Mouse (Mus musculus) midbrain, embryonic 12.5 days (tissue): ENCODE measurements around the gene Clmp. TPM values are rescaled to one million over a fixed set of nuclear protein-coding genes. Genes with fewer than 3 reads are reported as not detected.
"Not testable (repeated sequence)": the region's sequence is repeated elsewhere in the genome, so short reads cannot be mapped to it uniquely, and the experiment has no call there.

Experiments used
- ATAC-seq: fragments of 200-750 bp; cut with Nextera tagmentation; 2 replicates; pipeline ENCODE4 v1.8.0; 2017; ENCODE audit warnings: low read depth, moderate TSS enrichment, moderate library complexity; ENCODE audit not compliant: low FRiP score
- H3K27ac ChIP-seq: fragments of 300-500 bp; sonication (generic); replicated peaks from 2 replicates; pipeline ENCODE4 v1.5.1; 2016; ENCODE audit warnings: mild to moderate bottlenecking
- H3K27me3 ChIP-seq: fragments of 300-500 bp; sonication (generic); 2 replicates; pipeline ENCODE4 v1.6.1; 2016; ENCODE audit warnings: mild to moderate bottlenecking
- H3K36me3 ChIP-seq: fragments of 300-500 bp; sonication (generic); 2 replicates; pipeline ENCODE4 v1.6.1; 2016
- H3K4me1 ChIP-seq: fragments of 300-500 bp; sonication (generic); 2 replicates; pipeline ENCODE4 v1.6.1; 2016
- H3K4me2 ChIP-seq: fragments of 300-500 bp; sonication (generic); replicated peaks from 2 replicates; pipeline ENCODE4 v1.6.1; 2016; ENCODE audit warnings: mild to moderate bottlenecking, moderate library complexity
- H3K4me3 ChIP-seq: fragments of 300-500 bp; sonication (generic); 2 replicates; pipeline ENCODE4 v1.5.1; 2016; ENCODE audit warnings: mild to moderate bottlenecking
- H3K9ac ChIP-seq: fragments of 300-500 bp; sonication (generic); replicated peaks from 2 replicates; pipeline ENCODE4 v1.6.1; 2016; ENCODE audit warnings: mild to moderate bottlenecking, moderate library complexity
- H3K9me3 ChIP-seq: fragments of 300-500 bp; sonication (generic); 2 replicates; pipeline ENCODE4 v1.6.1; 2016; ENCODE audit warnings: mild to moderate bottlenecking
- WGBS: fragments of 180-500 bp; shearing (Covaris S2); methylation state at CpG from one replicate; pipeline ENCODE4 v1.1.7; 2016; 5-methylcytosine and 5-hydroxymethylcytosine counted together
- polyA plus RNA-seq: library from polyadenylated mRNA; unstranded; fragments of >200 nt; fragmentation: Nextera tagmentation; extraction: Ambion mirVana; gene quantifications from 2 replicates; pipeline ENCODE4 v1.2.1, GENCODE M21; 2016

Clmp gene
- polyA plus RNA-seq, 1 experiment from 2014 or later, result 47.4 TPM

DNA sequence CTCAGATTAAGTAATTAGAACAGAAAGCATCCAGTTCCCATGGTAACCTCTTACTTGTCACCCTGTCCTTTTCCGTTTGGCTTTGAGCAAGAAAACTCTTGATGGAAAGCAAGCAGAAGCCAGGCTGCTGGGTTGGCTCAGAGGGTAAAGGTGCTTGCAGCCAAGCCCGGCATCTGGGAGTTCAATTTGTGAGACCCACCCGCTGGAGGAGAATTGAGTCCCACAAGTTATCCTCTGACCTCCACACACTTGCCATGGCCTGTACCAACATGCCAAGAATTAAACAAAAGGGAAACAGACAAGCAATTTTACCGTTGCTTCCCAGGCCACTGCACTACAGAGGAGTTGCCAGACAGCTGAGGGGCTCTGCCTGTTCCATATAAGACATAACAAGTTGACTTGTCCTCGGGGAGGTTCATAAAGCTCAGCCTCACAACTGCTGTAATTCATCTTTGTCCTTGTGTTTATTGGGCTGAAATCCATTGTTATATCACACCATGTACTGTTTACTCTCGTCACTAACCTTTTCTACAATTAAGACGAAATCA lies 80.4 kb downstream of the Clmp start:
- no peak overlapping the region for H3K27ac ChIP-seq
- no peaks in the 10 kb centered on the region for H3K36me3 ChIP-seq
- no peaks in the 10 kb centered on the region for H3K9me3 ChIP-seq
- H3K4me1 ChIP-seq, result peaks cover 6% of the 10 kb centered on the region; the same call in 1 of the 2 replicates
- no peak for ATAC-seq
- no peak overlapping the region for H3K9ac ChIP-seq
- H3K4me3 ChIP-seq, result no peak overlapping the region
- peaks cover 9% of the 10 kb centered on the region; the same call in 1 of the 2 replicates for H3K27me3 ChIP-seq
- no peak overlapping the region for H3K4me2 ChIP-seq
- whole genome bisulfite sequencing, result 66% methylated on average over 7 of the region's 7 CpGs

DNA sequence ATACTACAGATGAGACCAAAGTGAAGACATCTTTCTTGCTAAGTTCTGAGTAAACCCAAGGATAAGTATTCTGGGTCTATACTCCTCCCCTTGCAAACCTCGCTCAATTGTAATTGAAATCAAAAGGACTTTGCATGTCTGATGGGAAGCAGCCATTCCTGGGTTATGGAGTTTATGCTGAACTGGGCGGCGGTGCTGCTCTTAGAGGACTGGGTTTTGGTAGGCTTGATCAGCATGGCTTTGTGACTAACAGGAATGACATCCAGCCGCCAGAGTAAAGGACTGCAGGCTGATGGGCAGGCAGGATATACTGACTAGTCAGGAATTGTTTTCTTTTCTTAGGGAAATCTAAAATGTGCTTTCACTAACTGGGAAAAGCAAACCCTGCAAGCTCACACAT lies 82.2 kb downstream of the Clmp start:
- Histone ChIP-seq H3K9me3 (no peaks in the 10 kb centered on the region), H3K9ac (no peak overlapping the region), H3K4me1 (peaks cover 6% of the 10 kb centered on the region; the same call in 1 of the 2 replicates), H3K4me3 (no peak overlapping the region), H3K4me2 (no peak overlapping the region), H3K27me3 (0 out of 2 replicates have a peak, but pooled peaks cover 3% of the 10 kb centered on the region), H3K27ac (no peak overlapping the region), H3K36me3 (no peaks in the 10 kb centered on the region)
- 82% methylated on average over 4 of the region's 4 CpGs for WGBS
- no peak for ATAC-seq

DNA sequence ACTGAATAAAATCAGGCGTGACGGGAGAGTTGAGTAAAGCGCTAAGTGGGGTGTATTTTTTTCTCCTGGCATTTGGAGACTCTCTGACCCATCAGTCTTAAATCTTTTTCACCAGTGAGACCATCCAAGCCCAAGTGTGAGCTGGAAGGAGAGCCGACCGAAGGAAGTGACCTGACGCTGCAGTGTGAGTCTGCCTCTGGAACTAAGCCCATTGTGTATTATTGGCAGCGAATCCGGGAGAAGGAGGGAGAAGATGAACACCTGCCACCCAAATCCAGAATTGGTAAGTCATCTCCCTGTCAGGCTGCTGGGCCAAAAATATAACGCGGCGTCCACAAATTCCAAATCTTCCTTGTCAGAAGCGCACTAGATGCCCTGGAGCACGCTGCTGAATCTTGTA lies 86.5 kb downstream of the Clmp start:
- H3K4me1 ChIP-seq, result peaks cover 4% of the 10 kb centered on the region; the same call in 1 of the 2 replicates
- H3K9ac ChIP-seq, result no peak overlapping the region
- H3K4me3 ChIP-seq, result no peak overlapping the region
- no peaks in the 10 kb centered on the region for H3K36me3 ChIP-seq
- no peak overlapping the region for H3K27ac ChIP-seq
- no peak overlapping the region for H3K4me2 ChIP-seq
- ATAC-seq, result no peak
- H3K27me3 ChIP-seq, result no peaks in the 10 kb centered on the region
- 73% methylated on average over 13 of the region's 13 CpGs for WGBS
- no peaks in the 10 kb centered on the region for H3K9me3 ChIP-seq

GRCm38 (mm10) chr9:40773142-40773541 lies 87.4 kb downstream of the Clmp start:
- not testable (repeated sequence) for H3K4me3 ChIP-seq, H3K4me1 ChIP-seq, H3K9me3 ChIP-seq, ATAC-seq, H3K27me3 ChIP-seq, H3K4me2 ChIP-seq, H3K36me3 ChIP-seq, H3K9ac ChIP-seq, H3K27ac ChIP-seq
- 85% methylated on average over 6 of the region's 6 CpGs for WGBS

DNA sequence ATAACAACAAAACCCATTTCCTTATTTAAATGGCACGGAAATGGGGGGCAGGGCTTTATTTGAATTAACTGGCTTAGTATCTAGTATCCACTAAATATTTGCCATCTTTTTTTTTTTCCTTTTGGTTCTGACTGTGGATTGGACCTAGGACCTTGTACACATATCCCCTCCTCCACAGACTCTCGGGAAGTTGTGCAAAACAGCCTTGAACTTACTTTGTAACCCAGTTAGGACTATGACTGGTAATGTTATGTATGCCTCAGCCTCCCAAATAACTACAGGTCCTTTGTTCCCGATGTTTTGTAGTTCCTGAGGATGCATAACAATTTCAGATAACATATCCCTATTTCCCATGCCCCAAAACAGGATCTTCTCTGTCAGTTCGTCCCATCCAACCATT lies 88.1 kb downstream of the Clmp start:
- Histone ChIP-seq H3K4me1 (peaks cover 4% of the 10 kb centered on the region; the same call in 1 of the 2 replicates), H3K4me2 (no peak overlapping the region), H3K9ac (no peak overlapping the region), H3K27ac (no peak overlapping the region), H3K9me3 (no peaks in the 10 kb centered on the region), H3K27me3 (no peaks in the 10 kb centered on the region), H3K4me3 (no peak overlapping the region), H3K36me3 (no peaks in the 10 kb centered on the region)
- 83% methylated on average over 4 of the region's 4 CpGs for WGBS
- no peak for ATAC-seq

DNA sequence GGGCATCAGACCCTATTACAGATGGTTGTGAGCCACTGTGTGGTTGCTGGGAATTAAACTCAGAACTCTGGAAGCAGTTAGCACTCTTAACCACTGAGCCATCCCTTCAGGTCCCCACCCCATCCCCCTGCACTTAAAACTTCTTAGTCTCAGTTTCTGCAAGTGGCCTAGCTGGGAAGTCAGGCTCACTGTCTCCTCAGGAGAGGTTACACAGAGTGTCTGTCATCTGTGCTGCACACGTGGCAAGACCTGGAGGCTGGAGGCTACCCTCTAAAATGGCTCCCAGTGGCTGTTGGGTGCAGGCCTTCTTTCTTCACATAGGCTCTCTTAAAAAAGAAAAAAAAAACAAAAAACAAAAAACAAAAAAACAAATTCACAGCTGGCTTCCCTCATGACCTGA lies 90.3 kb downstream of the Clmp start:
- no peak overlapping the region for H3K4me3 ChIP-seq
- no peaks in the 10 kb centered on the region for H3K4me1 ChIP-seq
- H3K9me3 ChIP-seq, result no peaks in the 10 kb centered on the region
- ATAC-seq, result no peak
- peaks cover 5% of the 10 kb centered on the region; the same call in 1 of the 2 replicates for H3K27me3 ChIP-seq
- H3K9ac ChIP-seq, result no peak overlapping the region
- no peaks in the 10 kb centered on the region for H3K36me3 ChIP-seq
- H3K4me2 ChIP-seq, result no peak overlapping the region
- no peak overlapping the region for H3K27ac ChIP-seq
- 76% methylated on average over 1 of the region's 1 CpGs for WGBS

DNA sequence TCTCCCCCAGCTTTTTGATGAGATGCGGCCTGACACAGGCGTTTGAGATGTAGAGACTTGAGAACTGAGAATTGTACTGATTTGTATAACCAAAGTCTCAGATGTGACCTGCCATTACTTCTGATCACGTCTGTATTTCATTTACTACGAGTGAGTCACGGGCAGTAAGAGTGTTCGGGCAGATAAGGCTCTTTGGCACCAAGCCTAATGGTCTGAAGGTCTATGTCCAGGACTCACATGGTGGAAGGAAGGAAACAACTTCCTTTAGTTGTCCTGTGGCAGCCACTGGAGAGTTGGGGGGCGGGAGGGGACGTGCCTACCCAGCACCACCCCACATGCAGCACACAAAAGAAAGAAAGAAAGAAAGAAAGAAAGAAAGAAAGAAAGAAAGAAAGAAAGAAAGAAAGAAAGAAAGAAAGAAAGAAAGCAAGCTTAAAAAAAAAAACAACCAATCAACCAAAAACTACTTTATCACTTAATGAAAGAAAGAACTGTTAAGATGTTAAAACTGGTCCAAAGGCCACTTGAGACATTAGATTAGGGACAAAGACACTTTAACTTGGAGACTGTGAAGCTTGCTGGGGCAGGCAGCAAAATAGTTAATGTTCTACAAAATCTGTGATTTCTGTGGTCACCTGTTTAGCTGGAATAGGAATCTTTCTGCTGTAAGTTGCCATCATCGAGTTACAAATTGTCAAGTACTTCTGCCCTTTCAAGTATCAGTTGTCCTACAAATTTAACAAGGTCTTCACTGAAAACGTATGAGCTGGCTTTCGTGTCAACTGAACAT lies 90.9 kb downstream of the Clmp start:
- no peak for ATAC-seq
- Histone ChIP-seq H3K9ac (no peak overlapping the region), H3K9me3 (no peaks in the 10 kb centered on the region), H3K27me3 (peaks cover 5% of the 10 kb centered on the region; the same call in 1 of the 2 replicates), H3K4me1 (no peaks in the 10 kb centered on the region), H3K36me3 (no peaks in the 10 kb centered on the region), H3K4me3 (no peak overlapping the region), H3K27ac (no peak overlapping the region), H3K4me2 (no peak overlapping the region)
- WGBS, result 80% methylated on average over 11 of the region's 11 CpGs

DNA sequence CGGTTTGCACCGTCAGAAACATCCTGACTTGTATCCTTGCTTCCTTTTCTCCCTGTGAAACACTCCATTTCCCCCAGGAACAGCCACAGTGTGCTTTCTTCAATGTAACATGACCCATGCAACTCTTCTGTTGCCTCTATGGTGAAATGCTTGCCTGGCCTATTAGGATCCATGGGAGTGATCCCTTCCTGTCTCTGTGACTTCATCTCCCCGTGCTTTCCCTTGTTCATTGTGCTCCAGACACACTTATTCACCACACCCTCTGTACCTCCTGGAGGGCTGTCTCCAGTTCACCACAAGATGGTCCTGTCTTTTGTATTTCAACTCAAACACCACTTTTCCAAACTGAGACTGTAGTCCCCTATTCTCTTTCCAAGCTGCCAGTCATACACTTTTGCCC lies 94.3 kb downstream of the Clmp start:
- no peak overlapping the region for H3K9ac ChIP-seq
- no peaks in the 10 kb centered on the region for H3K36me3 ChIP-seq
- WGBS, result 64% methylated on average over 3 of the region's 3 CpGs
- no peaks in the 10 kb centered on the region for H3K9me3 ChIP-seq
- ATAC-seq, result no peak
- H3K4me3 ChIP-seq, result no peak overlapping the region
- H3K27me3 ChIP-seq, result peaks cover 11% of the 10 kb centered on the region
- H3K4me1 ChIP-seq, result peaks cover 24% of the 10 kb centered on the region
- no peak overlapping the region for H3K4me2 ChIP-seq
- H3K27ac ChIP-seq, result no peak overlapping the region

DNA sequence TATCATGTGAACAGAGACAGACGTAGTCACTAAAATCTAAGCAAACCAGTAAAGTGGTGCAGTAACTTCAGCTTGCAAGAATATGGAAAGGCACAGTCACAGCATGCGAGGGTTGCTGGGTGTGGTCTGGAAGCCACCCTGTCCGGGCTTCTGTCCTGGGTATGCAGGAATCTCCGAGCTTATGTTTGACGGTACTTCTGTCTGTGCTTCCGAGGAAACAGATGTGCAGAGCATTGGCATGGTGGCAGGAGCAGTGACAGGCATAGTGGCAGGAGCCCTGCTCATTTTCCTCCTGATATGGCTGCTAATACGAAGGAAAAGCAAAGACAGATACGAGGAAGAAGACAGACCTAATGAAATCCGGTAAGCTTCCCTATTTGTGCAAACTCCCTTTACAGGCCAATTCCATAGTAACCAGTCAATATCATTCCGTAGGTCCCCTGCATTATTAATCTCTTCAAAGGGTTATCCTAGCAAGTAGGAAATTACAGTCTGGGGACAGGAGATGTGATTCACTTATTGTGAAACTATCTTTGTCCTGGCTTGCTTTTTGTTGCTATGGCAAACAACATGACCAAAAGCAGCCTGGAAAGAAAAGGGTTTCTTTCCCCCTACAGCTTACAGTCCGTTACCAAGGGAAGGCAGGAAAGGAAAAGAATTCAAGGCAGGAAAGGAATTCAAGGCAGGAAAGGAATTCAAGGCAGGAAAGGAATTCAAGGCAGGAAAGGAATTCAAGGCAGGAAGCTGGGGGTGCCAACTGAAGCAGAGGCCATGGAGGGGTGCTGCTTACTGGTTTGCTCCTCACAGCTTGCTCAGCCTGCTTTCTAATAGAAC lies 95.3 kb downstream of the Clmp start:
- 74% methylated on average over 11 of the region's 11 CpGs for WGBS

DNA sequence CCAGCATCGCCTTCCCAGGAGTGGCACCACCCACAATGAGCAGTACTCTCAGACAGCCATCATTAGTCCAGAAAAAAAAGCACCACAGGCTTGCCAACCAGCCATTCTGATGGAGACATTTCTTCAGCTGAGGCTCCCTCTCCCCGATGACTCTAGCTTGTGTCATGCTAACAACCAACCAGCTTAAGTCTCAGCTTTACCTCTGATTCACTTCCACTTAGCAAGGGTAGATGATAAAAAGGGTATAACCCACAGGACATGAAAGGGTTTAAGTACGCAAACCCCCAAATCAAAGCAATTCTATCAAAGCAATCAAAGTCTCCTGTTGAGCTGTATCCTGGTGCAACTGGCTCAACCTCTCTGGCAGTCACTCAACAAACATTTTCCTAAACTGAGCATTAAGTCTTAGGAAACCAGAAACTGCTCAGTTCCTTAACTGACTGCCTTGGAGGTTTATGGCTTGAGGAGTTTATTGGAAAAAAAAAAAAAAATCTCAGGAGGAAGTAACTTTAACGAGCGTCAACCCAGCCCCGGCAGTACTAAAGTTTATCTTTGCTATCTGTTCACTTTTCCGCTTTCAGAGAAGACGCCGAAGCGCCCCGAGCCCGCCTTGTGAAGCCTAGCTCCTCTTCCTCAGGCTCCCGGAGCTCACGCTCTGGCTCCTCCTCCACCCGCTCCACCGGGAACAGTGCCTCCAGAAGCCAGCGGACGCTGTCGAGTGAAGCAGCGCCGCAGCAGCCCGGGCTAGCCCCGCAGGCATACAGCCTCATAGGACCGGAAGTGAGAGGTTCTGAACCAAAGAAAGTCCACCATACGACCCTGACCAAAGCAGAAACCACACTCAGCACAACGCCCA lies 96.2 kb downstream of the Clmp start:
- Histone ChIP-seq H3K4me1 (peaks cover 32% of the 10 kb centered on the region), H3K9me3 (no peaks in the 10 kb centered on the region), H3K9ac (no peak overlapping the region), H3K36me3 (no peaks in the 10 kb centered on the region), H3K4me2 (0 out of 2 replicates have a peak overlapping the region, but pooled peaks have one; percentile 32), H3K4me3 (0 out of 2 replicates have a peak overlapping the region, but pooled peaks have one; percentile 4), H3K27me3 (peaks cover 11% of the 10 kb centered on the region), H3K27ac (0 out of 2 replicates have a peak overlapping the region, but pooled peaks have one; percentile 20)
- peak; percentile 50; the same call in 1 of the 2 replicates for ATAC-seq
- 35% methylated on average over 26 of the region's 26 CpGs for WGBS

More for the DNA sequence above, 95.3 kb downstream of the Clmp start:
- Histone ChIP-seq H3K27ac (0 out of 2 replicates have a peak overlapping the region, but pooled peaks have one; percentile 21), H3K4me2 (no peak overlapping the region), H3K9me3 (no peaks in the 10 kb centered on the region), H3K27me3 (peaks cover 11% of the 10 kb centered on the region), H3K9ac (no peak overlapping the region), H3K36me3 (no peaks in the 10 kb centered on the region), H3K4me3 (no peak overlapping the region), H3K4me1 (peaks cover 32% of the 10 kb centered on the region)
- no peak for ATAC-seq
